Mouse (Mus musculus): ENCODE results near the gene Disc1.

Disc1 gene

DNA sequence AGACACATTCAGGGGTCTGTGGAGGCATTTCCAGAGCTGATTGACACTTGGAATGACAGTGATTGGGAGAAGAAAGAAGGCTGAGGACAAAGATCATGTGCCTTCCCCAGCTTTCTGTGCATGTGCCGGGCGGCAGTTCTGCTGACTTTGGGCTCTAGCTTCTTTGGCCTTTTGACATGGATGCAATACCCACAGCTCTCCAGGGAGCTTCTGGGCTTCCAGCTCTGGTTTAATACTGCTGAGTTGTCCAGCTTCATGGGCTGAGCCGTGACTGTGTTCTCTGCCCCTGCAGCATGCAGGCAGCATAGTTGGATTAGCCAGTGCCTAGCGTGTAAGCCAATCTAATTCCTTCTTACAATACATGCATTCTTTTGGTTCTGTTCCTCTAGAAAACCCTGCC lies 72.5 kb downstream of the Disc1 start:
- DNase-seq (ENCODE audit: low read depth, low spot score): no peak

- no peak for DNase-seq (ENCODE audit: low read depth, low spot score)
Observed at GRCm38 (mm10) chr8:125127621-125128020, 73.6 kb downstream of the Disc1 start.

DNA sequence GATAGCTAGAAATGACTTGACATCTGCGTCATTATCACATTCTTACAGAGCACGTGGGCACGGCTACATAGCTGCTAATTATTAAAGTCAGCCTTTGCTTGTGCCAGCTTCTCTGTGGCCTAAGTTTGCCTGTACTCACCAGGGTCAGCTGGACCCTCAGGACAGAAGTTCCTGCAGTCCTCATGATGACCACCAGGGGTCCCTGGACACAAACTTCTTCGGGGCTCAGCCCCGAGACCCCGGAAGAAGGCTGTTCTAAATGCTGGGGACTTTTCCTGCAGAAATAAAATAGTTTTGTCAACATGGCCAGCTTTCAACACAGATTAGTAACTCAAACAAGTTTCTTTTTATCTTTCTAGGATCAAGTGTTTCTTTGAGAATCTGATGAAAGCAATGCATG lies 74.3 kb downstream of the Disc1 start:
- peak; percentile 56 for DNase-seq (ENCODE audit: low read depth, low spot score)

DNA sequence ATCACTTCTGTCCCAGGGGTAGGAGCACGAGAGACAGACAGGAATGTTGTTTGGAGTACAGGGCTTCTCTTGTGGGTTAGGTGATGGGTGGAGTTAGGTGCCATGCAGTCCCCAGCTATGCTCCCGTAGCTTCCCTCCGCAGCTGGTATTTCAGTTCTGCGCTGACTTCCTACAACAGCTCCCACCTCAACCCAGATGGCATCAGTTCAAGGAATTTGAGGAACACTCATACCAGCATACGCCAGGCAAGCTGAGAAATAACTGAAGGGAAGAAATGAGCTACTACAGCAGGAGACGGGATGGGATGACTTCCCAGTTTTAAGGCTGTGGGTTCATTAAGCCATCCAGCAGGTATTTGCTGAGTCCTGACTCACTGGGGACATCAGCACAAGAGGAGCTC lies 76.8 kb downstream of the Disc1 start:
- DNase-seq (ENCODE audit: low read depth, low spot score): no peak

GRCm38 (mm10) chr8:125131265-125131664 lies 77.3 kb downstream of the Disc1 start:
- no peak for DNase-seq (ENCODE audit: low read depth, low spot score)

DNA sequence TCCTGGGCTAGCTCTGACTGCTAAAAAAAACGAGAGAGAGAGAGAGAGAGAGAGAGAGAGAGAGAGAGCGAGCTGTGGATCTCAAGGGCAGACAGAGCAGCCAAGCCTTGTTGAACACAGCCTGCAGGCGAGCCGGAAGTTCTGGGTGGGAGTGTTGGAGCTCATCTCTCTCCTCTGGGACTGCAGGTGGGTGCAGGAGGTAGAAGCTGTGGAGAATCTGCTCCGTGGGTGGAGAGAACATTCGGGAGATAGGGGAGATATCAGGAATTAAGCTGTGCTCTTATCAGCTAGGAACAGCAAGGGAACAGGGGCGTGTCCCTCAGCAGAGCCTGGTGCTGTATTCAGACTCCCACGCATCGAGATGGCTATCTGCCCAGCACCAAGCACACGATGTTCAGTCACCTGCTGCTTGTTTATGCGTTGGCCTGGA lies 79.7 kb downstream of the Disc1 start:
- no peak for DNase-seq (ENCODE audit: low read depth, low spot score)

DNA sequence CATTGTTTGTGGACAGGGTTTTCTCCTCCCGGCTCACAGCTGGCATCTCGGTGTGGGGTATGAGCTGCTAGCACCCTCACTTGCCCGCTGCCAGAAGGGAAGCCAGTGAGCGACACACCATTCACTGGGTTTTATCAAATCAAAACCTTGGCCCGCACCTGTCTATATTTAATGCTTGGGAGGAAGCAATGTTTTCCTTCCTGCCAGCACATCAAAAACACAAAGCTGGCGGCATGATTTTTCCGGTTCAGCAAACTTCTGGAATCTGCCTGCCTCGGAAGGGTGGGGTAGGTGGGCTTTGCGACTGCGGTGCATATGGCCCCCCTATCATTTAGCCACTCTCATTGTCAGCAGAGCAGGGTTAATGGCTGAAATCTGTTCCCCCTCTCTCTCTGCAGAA lies 80.9 kb downstream of the Disc1 start:
- DNase-seq (ENCODE audit: low read depth, low spot score): no peak

DNA sequence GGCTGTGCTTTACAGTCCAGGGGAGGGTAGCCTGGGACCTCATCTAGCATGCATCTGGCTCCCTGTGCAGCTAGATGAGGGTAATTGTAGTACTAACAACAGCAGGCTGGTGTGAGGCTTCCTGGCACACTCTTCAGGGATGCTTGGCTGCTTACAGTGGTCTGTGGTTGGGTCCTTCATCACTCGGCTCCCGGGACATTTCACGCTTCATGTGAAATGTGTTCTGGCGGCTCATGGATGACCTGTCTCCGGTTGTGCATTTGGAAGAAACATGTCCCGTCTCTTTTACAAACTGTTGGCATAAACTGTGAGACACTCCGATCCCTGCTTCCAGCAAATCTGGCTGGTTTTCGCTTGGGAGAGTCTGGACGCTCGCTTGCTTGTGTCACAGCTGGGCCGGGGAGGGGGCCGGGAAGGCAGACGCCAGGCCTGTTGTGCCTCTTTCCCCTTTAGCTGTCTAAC lies 85.7 kb downstream of the Disc1 start:
- DNase-seq (ENCODE audit: low read depth, low spot score): no peak

- DNase-seq (ENCODE audit: low read depth, low spot score): no peak
Observed at GRCm38 (mm10) chr8:125140965-125141364, 87.0 kb downstream of the Disc1 start.

DNA sequence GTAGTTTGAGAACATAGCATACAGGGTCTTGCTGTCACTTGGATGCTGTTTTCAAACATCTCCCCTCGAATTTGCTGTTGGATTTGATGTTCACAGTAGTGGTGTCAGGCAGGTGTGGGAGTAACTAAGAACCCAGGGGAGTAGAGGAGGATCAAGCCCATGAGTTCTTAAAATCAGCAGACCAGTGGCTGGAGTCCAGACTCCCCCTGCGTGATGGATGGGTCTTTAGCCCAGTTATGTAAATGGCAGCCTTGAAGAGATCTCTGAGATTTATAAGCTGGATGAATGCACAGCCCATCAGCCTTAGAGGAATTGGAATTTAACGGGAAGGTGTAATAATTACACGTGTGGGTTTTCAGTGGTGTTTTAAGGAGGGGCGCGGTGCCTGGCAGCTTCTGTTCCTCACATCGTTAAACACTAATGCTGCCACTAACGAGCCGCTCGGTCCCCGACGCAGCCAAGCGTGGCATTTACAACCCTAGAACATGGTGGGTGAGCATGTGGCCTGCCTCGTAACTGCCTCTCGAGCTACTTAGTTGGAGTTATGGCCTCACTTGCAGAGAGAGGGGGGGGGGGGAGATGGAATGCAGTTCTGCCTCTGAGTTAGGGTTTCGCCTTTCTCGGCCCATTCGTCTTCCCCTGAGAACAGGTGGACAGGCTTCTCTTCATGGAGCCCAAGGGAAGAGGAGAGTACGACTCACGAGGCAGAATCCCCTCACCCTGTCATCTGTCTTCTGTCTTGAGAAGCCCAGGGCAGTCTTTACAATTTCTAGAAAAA lies 103.1 kb downstream of the Disc1 start:
- DNase-seq (ENCODE audit: low read depth, low spot score): no peak

DNA sequence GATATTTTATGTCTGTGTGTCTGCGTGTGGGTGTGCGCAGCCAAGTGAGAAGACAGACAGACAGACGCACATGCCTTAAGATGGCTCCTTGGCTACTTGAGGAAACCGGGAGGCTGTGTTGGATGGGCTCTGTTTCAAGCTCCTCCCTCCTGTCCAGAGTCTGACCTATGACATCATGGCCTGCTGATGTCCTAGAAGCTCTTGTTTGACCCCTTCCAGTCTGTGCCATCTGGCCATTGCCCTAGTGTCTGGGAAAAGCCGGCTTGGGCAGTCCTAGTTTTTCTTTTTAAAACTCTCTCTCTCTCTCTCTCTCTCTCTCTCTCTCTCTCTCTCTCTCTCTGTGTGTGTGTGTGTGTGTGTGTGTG lies 103.6 kb downstream of the Disc1 start:
- DNase-seq (ENCODE audit: low read depth, low spot score): no peak

GRCm38 (mm10) chr8:125159387-125159786 lies 105.4 kb downstream of the Disc1 start:
- no peak for DNase-seq (ENCODE audit: low read depth, low spot score)

DNA sequence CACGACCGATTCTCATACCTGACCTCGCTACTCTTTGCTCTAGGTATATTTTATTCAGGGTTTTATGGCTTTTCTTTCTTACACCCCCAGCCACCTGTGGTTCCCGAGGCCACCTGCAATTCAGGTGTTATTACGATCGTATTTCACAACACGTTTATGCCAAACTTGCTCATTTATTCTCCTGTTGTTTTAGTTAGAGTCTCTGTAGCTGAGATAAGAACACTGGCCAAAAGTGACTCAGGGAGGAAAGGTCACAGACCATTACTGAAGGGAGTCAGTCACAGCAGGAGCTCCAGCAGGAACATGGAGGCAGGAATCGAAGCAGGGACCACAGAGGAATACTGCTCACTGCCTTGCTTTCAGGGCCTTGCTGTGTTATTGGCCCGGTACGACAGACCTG lies 109.5 kb downstream of the Disc1 start:
- no peak for DNase-seq (ENCODE audit: low read depth, low spot score)

DNA sequence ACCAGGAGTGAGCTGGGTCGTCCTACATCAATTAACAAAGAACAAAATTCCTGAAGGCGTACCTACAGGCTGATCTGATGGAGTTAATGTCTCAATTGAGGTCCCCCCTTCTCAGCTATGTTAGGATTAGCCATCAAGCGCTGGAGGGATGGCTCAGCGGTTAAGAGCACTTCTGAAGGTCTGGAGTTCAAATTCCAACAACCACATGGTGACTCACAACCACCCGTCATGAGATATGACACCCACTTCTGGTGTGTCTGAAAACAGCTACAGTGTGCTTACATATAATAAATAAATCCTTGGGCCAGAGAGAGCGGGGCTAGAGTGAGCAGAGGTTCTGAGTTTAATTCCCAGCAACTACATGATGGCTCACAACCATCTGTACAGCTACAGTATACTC lies 109.9 kb downstream of the Disc1 start:
- DNase-seq (ENCODE audit: low read depth, low spot score): no peak

DNA sequence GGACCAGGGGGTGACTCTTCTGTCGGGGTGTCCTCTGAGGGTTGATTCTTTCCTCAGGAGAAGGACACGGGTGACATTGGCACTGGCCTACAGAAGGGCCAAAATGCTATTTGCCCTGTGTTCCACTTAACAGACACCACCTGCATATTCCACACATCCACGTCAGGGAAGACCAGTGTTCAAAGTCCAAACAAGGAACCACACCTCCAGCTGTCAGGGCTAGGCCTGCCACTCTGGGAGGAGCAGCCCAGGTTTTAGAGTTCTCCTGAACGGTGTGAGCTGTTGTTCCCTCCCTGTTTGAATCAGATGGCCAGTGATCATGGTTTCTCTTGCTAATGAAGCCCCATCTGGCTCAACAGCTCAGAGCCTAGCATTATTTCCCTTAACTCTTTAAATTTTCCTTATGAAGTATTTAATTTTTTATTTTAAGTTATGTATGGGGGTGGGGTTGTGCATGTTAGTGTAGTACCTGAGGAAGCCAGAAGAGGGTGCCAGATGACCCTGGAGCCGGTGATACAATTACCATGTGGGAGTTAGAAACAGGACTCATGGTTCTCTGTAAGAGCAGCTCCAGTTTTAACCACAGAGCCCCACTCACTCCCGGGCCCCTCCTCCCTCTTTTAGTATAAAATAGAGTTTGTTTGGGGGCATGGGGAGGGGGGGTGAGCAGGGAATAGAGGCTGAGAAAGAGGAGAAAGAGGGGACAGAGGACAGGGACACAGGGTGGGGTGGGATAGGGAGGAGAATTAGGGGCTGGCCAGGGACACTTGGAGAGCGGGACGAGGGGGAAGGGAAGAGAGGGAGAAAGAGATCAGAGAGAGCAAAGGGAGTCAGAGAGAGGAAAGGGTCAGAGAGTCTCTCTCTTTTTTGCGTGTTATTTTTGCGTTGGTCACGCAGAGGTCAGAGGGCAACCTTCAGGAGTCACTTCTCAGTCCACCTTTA lies 111.8 kb downstream of the Disc1 start:
- DNase-seq (ENCODE audit: low read depth, low spot score): peak; percentile 65

GRCm38 (mm10) chr8:125166545-125166944 lies 112.5 kb downstream of the Disc1 start:
- DNase-seq (ENCODE audit: low read depth, low spot score): no peak

- DNase-seq (ENCODE audit: low read depth, low spot score): no peak
Observed at GRCm38 (mm10) chr8:125166988-125167387, 113.0 kb downstream of the Disc1 start.

DNA sequence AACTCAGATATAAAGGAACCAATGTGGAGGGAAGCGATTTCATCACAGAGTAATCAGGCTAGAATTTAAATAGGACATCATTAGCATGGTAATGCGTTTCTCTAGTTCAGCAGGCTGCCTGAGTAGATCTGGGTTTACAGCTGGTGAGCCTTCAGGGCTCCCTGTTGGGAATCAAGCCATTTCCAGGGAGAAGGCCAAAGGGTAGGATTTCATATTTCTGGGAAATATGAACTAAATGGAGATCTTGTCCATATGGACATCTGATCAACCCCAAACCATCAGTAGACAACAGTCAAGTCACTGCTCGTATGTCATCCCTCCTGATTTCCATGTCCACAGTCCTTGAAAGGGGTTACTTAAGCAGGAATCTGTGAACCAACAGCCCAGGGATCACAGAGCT lies 115.6 kb downstream of the Disc1 start:
- no peak for DNase-seq (ENCODE audit: low read depth, low spot score)

GRCm38 (mm10) chr8:125171531-125171930 lies 117.5 kb downstream of the Disc1 start:
- DNase-seq (ENCODE audit: low read depth, low spot score): no peak

DNA sequence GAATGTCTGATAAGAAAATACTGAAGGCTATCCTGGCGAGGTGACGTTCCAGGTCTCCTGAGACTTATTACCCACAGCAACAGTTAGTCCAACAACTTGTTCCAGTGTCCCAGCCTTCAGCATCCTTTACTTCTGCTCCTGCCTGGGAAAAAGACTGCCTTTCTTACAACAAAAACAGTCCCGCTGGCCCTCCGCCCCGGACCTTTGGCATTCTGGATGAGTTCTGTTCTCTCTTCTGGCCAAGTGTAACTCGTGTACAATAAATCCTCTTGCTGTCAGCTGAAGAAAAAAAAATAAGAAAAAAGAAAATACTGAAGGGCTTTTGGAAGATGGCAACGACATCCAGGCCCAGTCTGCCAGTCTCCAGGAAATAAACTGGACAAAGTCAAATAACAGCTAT lies 120.2 kb downstream of the Disc1 start:
- DNase-seq (ENCODE audit: low read depth, low spot score): no peak

GRCm38 (mm10) chr8:125174851-125175250 lies 120.9 kb downstream of the Disc1 start:
- DNase-seq (ENCODE audit: low read depth, low spot score): no peak

DNA sequence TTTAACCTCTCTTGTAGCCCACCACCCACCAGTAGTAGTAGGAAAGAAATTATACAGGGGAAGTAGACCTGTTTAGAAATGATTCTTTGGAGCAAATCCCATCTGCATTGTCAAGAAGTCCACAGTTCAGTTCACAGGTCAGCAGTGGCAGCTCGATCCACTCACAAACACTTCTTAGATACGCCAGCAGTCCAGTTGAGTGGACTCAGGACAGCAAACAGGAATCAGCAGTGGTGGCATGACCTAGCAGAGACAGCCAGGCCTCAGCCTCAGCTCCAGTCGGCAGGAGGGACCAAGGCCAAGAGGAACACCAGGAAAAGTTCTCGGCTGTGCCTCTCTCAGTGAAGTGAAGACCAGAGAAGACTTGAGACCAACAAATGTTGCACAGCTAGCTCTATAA lies 121.7 kb downstream of the Disc1 start:
- no peak for DNase-seq (ENCODE audit: low read depth, low spot score)

GRCm38 (mm10) chr8:125177091-125177490 lies 123.1 kb downstream of the Disc1 start:
- DNase-seq (ENCODE audit: low read depth, low spot score): no peak

All from CD4-positive, CD25-positive, alpha-beta regulatory T cell, adult 2 months (primary cell).